Mouse (Mus musculus) adrenal gland, adult (tissue): ENCODE data around the gene Zfp442.
A peak's percentile ranks its signal among the peaks of the same experiment; 100 is the strongest.
"Not testable (repeated sequence)": the region's sequence is repeated elsewhere in the genome, so short reads cannot be mapped to it uniquely, and the experiment has no call there.

Experiments
- DNase-seq, 2 experiments: peaks; one replicate each; pipeline ENCODE4 v3.0.0; 2022 to 2023; ENCODE audit warnings: low spot score in 1 of 2; ENCODE audit not compliant: inconsistent age in 2 of 2

Gene Zfp442

GRCm38 (mm10) chr2:150451180-150451919 is at the start of gene Zfp442:
Gene Zfp442 (minus strand): TSS chr2:150451486.
- DNase-seq, result peak; percentile 82 to 93

GRCm38 (mm10) chr2:150500124-150500973 is 49.1 kb upstream of the Zfp442 start:
- not testable (repeated sequence) for DNase-seq

GRCm38 (mm10) chr2:150493031-150493430 is 41.7 kb upstream of the Zfp442 start:
- no peak for DNase-seq

- peak; percentile 60 to 73 for DNase-seq
These were observed 33.9 kb upstream of the Zfp442 start, which contains the start of gene Zfp345 for GRCm38 (mm10) chr2:150484939-150485778. Gene Zfp345 (minus strand): TSS chr2:150485091.

- peak in 1 of 2 experiments; percentile 70 for DNase-seq
These were observed 12.2 kb downstream of the Zfp442 start for GRCm38 (mm10) chr2:150439084-150439483.

- not testable (repeated sequence) for DNase-seq
These were observed 39.1 kb downstream of the Zfp442 start for GRCm38 (mm10) chr2:150412146-150412545.

- DNase-seq, result no peak
These were observed 61.1 kb downstream of the Zfp442 start for GRCm38 (mm10) chr2:150390198-150390597.

- DNase-seq, result peak in 1 of 2 experiments; percentile 32
These were observed 65.7 kb downstream of the Zfp442 start for GRCm38 (mm10) chr2:150385553-150386106.

GRCm38 (mm10) chr2:150362878-150363229 is 88.4 kb downstream of the Zfp442 start:
- no peak for DNase-seq

- DNase-seq, result peak; percentile 89 to 97
These were observed 89.0 kb downstream of the Zfp442 start, which contains the start of gene 3300002I08Rik for GRCm38 (mm10) chr2:150362113-150362877. Gene 3300002I08Rik (minus strand): TSS chr2:150362765.
